Mouse (Mus musculus) ES-E14 (cell line): Measurements from ENCODE around the gene Abhd10. TPM values are rescaled to one million over a fixed set of nuclear protein-coding genes. Genes with fewer than 3 reads are reported as not detected.

Source experiments
- DNase-seq: peaks from one replicate; pipeline ENCODE4 v3.0.0-alpha.2; 2013; ENCODE audit warnings: low read depth, low spot score
- H3K27ac ChIP-seq: 2 replicates; pipeline ENCODE4 v1.5.1; 2012; ENCODE audit warnings: low read depth, mild to moderate bottlenecking, low read length, moderate library complexity, mixed read lengths; ENCODE audit not compliant: poor library complexity, insufficient read depth, severe bottlenecking
- H3K36me3 ChIP-seq: 2 replicates; pipeline ENCODE4 v1.6.1; 2012; ENCODE audit warnings: mild to moderate bottlenecking, low read length, moderate library complexity, mixed read lengths; ENCODE audit not compliant: control insufficient read depth, poor library complexity, insufficient read depth, severe bottlenecking
- H3K4me1 ChIP-seq, 2 experiments: fragments of 150-350 bp in 1 of 2; sonication (generic) in 1 of 2; 2 replicates each; pipeline ENCODE4 v1.6.1; 2012; ENCODE audit warnings: low read length in 2 of 2, mild to moderate bottlenecking in 1 of 2, mixed read lengths in 1 of 2; ENCODE audit not compliant: control insufficient read depth in 2 of 2, insufficient read depth in 2 of 2, poor library complexity in 1 of 2
- H3K4me3 ChIP-seq, 2 experiments: fragments of 150-350 bp in 1 of 2; sonication (generic) in 1 of 2; 2 replicates each; pipeline ENCODE4 v1.5.1; 2012; ENCODE audit warnings: low read length in 2 of 2, low read depth in 1 of 2, mild to moderate bottlenecking in 1 of 2, mixed read lengths in 1 of 2; ENCODE audit not compliant: insufficient read depth in 1 of 2, poor library complexity in 1 of 2, severe bottlenecking in 1 of 2
- H3K9ac ChIP-seq: 2 replicates; pipeline ENCODE4 v1.6.1; 2012; ENCODE audit warnings: low read depth, mild to moderate bottlenecking, low read length, mixed read lengths; ENCODE audit not compliant: poor library complexity, insufficient read depth, severe bottlenecking
- H3K9me3 ChIP-seq: fragments of 150-350 bp; sonication (generic); 2 replicates; pipeline ENCODE4 v1.6.1; 2012; ENCODE audit warnings: low read depth, mild to moderate bottlenecking, low read length; ENCODE audit not compliant: control insufficient read depth, insufficient read depth
- CHD2 ChIP-seq: IDR thresholded peaks from 2 replicates; pipeline ENCODE4 v1.6.1; 2014; ENCODE audit warnings: mild to moderate bottlenecking, low read depth, low read length, inconsistent platforms
- HCFC1 ChIP-seq: IDR thresholded peaks from 2 replicates; pipeline ENCODE4 v1.6.1; 2012; ENCODE audit warnings: low read length, inconsistent platforms, borderline replicate concordance; ENCODE audit not compliant: insufficient read depth
- MAFK ChIP-seq: IDR thresholded peaks from 2 replicates; pipeline ENCODE4 v1.6.1; 2014; ENCODE audit warnings: mild to moderate bottlenecking, low read depth, low read length, inconsistent platforms; ENCODE audit not compliant: insufficient read depth
- ZC3H11A ChIP-seq: IDR thresholded peaks from 2 replicates; pipeline ENCODE4 v1.6.1; 2012; ENCODE audit warnings: low read depth, mild to moderate bottlenecking, inconsistent platforms, low read length, borderline replicate concordance
- ZNF384 ChIP-seq: IDR thresholded peaks from 2 replicates; pipeline ENCODE4 v1.6.1; 2012; ENCODE audit warnings: low read depth, low read length, inconsistent platforms
- in situ Hi-C, 2 experiments: fragments of 600-800 bp; cut with MboI; formaldehyde crosslinking; loops; one replicate each; pipeline ENCODE4 v1.15.1; 2025; ENCODE audit warnings: low sequenced_read_pairs in 2 of 2, inconsistent platforms in 1 of 2; ENCODE audit not compliant: unreplicated experiment in 2 of 2
- total RNA-seq: library from RNA; depleted of rRNA; stranded (reverse); fragments of 300-350 nt; gene quantifications from 2 replicates; pipeline ENCODE4 v1.2.3, GENCODE M21; 2012

Abhd10 gene
- total RNA-seq, 1 experiment = 13.2 TPM

- H3K27ac ChIP-seq = no peak overlapping the region
- TF ChIP-seq ZC3H11A (no peak), ZNF384 (no peak), HCFC1 (no peak), MAFK (no peak), CHD2 (no peak)
- H3K4me3 ChIP-seq = no peak overlapping the region
- in situ Hi-C loops = no loop called here
- no peaks in the 10 kb centered on the region for H3K36me3 ChIP-seq
- H3K4me1 ChIP-seq = no peaks in the 10 kb centered on the region
- DNase-seq = no peak
- H3K9ac ChIP-seq = no peak overlapping the region
- no peaks in the 10 kb centered on the region for H3K9me3 ChIP-seq
Measured at GRCm38 (mm10) chr16:45699301-45699700, 43.5 kb downstream of the Abhd10 start.

GRCm38 (mm10) chr16:45697996-45698395 is 44.8 kb downstream of the Abhd10 start:
- TF ChIP-seq ZNF384 (no peak), MAFK (no peak), HCFC1 (no peak), ZC3H11A (no peak), CHD2 (no peak)
- Histone ChIP-seq H3K9ac (no peak overlapping the region), H3K4me3 (no peak overlapping the region), H3K36me3 (no peaks in the 10 kb centered on the region), H3K27ac (no peak overlapping the region), H3K4me1 (no peaks in the 10 kb centered on the region), H3K9me3 (no peaks in the 10 kb centered on the region)
- in situ Hi-C loops = no loop called here
- no peak for DNase-seq

- H3K9me3 ChIP-seq = no peaks in the 10 kb centered on the region
- H3K36me3 ChIP-seq = no peaks in the 10 kb centered on the region
- no peak overlapping the region for H3K9ac ChIP-seq
- DNase-seq = no peak
- in situ Hi-C loops = no loop called here
- H3K4me1 ChIP-seq = no peaks in the 10 kb centered on the region
- no peak for TF ChIP-seq HCFC1
- TF ChIP-seq CHD2 = no peak
- no peak for TF ChIP-seq ZC3H11A
- no peak overlapping the region for H3K27ac ChIP-seq
- no peak overlapping the region for H3K4me3 ChIP-seq
Measured at GRCm38 (mm10) chr16:45695445-45696160, 47.2 kb downstream of the Abhd10 start.

GRCm38 (mm10) chr16:45693558-45693957 is 49.2 kb downstream of the Abhd10 start, which contains the start of gene Tmprss7:
Gene Tmprss7, minus strand, starts transcription at chr16:45693658.
- in situ Hi-C loops = no loop called here
- no peak within 1 kb of the TSS for H3K9ac ChIP-seq
- TF ChIP-seq ZNF384 = no peak
- TF ChIP-seq CHD2 = no peak
- TF ChIP-seq MAFK = no peak
- TF ChIP-seq HCFC1 = no peak
- no peak for TF ChIP-seq ZC3H11A
- H3K4me1 ChIP-seq = no peaks in the 10 kb centered on the region
- DNase-seq = no peak
- no peaks in the 10 kb centered on the region for H3K36me3 ChIP-seq
- H3K4me3 ChIP-seq = no peak within 1 kb of the TSS
- no peaks in the 10 kb centered on the region for H3K9me3 ChIP-seq
- H3K27ac ChIP-seq = no peak within 1 kb of the TSS

- no peak overlapping the region for H3K27ac ChIP-seq
- DNase-seq = no peak
- no peaks in the 10 kb centered on the region for H3K9me3 ChIP-seq
- no peak overlapping the region for H3K4me3 ChIP-seq
- H3K9ac ChIP-seq = no peak overlapping the region
- H3K36me3 ChIP-seq = no peaks in the 10 kb centered on the region
- in situ Hi-C loops = no loop called here
- no peaks in the 10 kb centered on the region for H3K4me1 ChIP-seq
- no peak for TF ChIP-seq MAFK
- no peak for TF ChIP-seq CHD2
- no peak for TF ChIP-seq ZNF384
- no peak for TF ChIP-seq HCFC1
Measured at GRCm38 (mm10) chr16:45692851-45693250, 49.9 kb downstream of the Abhd10 start.
